ENCODE assay signal across 8 mouse cellular contexts in genomic region chr4:143412219-143413092, GRCm38 (mm10). TPM values are rescaled to one million over a fixed set of nuclear protein-coding genes. Genes with fewer than 3 reads are reported as not detected.
DNase-seq lines count a peak whose midpoint lies in the region; ATAC-seq lines count a peak whose summit lies in the region.

Gene Pramef8, plus strand, starts transcription at chr4:143412426.

- peaks cover 4% of the 10 kb centered on the region; the same call in 1 of the 2 replicates for H3K27me3 ChIP-seq in hindbrain, embryonic 12.5 days

- DNase-seq in NIH3T3 (ENCODE audit: low read depth): peak; percentile 95
- DNase-seq in cerebellum, postnatal 10 days: peak; percentile 94
- peak; percentile 89 to 91 for DNase-seq in frontal cortex, postnatal 10 days (ENCODE audit: low spot score in 2 of 2)
- DNase-seq in layer of hippocampus, postnatal 14 days (ENCODE audit: low spot score in 2 of 2): peak; percentile 92 to 96
- DNase-seq in lung, postnatal 14 days: peak; percentile 89
- DNase-seq in retina, adult 2 months (ENCODE audit: low read depth, low spot score): peak; percentile 90
- DNase-seq in thymus, postnatal 36 days: peak; percentile 84 to 85

- peak within 1 kb of the TSS; percentile 51 for H3K4me3 ChIP-seq in hindbrain, embryonic 12.5 days

- under 1% methylated on average over 50 of the region's 50 CpGs for WGBS in hindbrain, embryonic 12.5 days

- ATAC-seq in hindbrain, embryonic 12.5 days (ENCODE audit: low FRiP score): peak; percentile 95

- H3K4me2 ChIP-seq in hindbrain, embryonic 12.5 days (replicated peaks): peak within 1 kb of the TSS; percentile 53

- H3K9me3 ChIP-seq in hindbrain, embryonic 12.5 days (replicated peaks): no peaks in the 10 kb centered on the region

- H3K9ac ChIP-seq in hindbrain, embryonic 12.5 days: peak within 1 kb of the TSS; percentile 53

- peaks cover 34% of the 10 kb centered on the region for H3K36me3 ChIP-seq in hindbrain, embryonic 12.5 days

- peak within 1 kb of the TSS; percentile 89 for H3K27ac ChIP-seq in hindbrain, embryonic 12.5 days

- H3K4me1 ChIP-seq in hindbrain, embryonic 12.5 days: peaks cover 5% of the 10 kb centered on the region

RNA-seq across cellular contexts. Expression of gene Pramef8, which starts in this region (rescaled TPM):
- polyA plus RNA-seq in hindbrain, embryonic 12.5 days (2016; fragmentation: Nextera tagmentation; extraction: Ambion mirVana): 23.5 and 23.8 TPM in 2 replicates
- 10 to 100 TPM in 1 of 2 experiments, 1 to 10 TPM in 1; 9.9 to 11.9 TPM for total RNA-seq in layer of hippocampus, postnatal 14 days (2021)

Comparison
In these comparisons a context has a peak if more than half of its experiments do, and no peak if none do; other contexts are left out.
1. Peak in every context shown above with its lines: DNase-seq, ATAC-seq, H3K4me3 ChIP-seq and H3K27ac ChIP-seq.